Mouse (Mus musculus) kidney, adult 2 months (tissue): ENCODE data around the gene Npdc1.
A peak's percentile ranks its signal among the peaks of the same experiment; 100 is the strongest.

Experiments
- CTCF ChIP-seq: fragments of 200-500 bp; conservative IDR thresholded peaks from 2 replicates; pipeline ENCODE4 v1.5.1; 2011; ENCODE audit warnings: low read depth, mild to moderate bottlenecking, control low read depth, low read length, moderate library complexity, mixed read lengths; ENCODE audit not compliant: insufficient read depth, insufficient read length
- POLR2A ChIP-seq: fragments of 200-500 bp; IDR thresholded peaks from one replicate; pipeline ENCODE4 v1.6.1; 2011; ENCODE audit warnings: low read depth, low read length, control low read depth

- TF ChIP-seq CTCF (0 out of 2 replicates have a peak, but pooled peaks have one; percentile 27), POLR2A (no peak)
These were observed 3.2 kb upstream of the Npdc1 start, which contains the start of gene Entpd2 for GRCm38 (mm10) chr2:25395721-25396596.
